Mouse (Mus musculus) embryo, embryonic 11 days (tissue): Measurements from ENCODE around the gene Adi1.

Experiments
- DNase-seq: peaks from one replicate; pipeline ENCODE4 v3.0.0-alpha.2; 2015

Adi1 gene

GRCm38 (mm10) chr12:28675121-28675924 lies at the start of gene Adi1:
Adi1 (plus strand) TSS chr12:28675231.
- peak; percentile 92 for DNase-seq

DNA sequence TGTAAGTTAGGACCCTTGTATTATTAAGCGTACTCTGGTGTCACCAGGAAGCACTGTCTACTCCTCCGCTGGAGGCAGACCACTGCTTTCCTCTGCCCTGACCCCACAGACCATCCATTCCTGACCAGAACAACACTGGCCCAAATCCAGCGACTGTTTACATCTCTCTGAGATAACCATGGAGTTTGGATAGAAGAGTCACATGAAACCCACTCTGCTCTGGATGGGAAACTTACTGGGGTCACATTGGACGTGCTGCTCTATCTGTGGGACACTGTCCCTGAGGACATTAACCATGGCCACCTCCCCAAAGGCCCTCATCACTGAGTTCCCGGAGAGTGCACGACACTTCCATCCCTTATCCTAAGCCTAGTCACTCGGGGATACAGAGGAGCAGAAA lies 49.6 kb upstream of the Adi1 start:
- DNase-seq = no peak

- no peak for DNase-seq
These were observed 47.9 kb upstream of the Adi1 start for GRCm38 (mm10) chr12:28627092-28627491.

GRCm38 (mm10) chr12:28628436-28628835 lies 46.6 kb upstream of the Adi1 start:
- no peak for DNase-seq

- DNase-seq = no peak
These were observed 39.9 kb upstream of the Adi1 start for GRCm38 (mm10) chr12:28635058-28635534.

DNA sequence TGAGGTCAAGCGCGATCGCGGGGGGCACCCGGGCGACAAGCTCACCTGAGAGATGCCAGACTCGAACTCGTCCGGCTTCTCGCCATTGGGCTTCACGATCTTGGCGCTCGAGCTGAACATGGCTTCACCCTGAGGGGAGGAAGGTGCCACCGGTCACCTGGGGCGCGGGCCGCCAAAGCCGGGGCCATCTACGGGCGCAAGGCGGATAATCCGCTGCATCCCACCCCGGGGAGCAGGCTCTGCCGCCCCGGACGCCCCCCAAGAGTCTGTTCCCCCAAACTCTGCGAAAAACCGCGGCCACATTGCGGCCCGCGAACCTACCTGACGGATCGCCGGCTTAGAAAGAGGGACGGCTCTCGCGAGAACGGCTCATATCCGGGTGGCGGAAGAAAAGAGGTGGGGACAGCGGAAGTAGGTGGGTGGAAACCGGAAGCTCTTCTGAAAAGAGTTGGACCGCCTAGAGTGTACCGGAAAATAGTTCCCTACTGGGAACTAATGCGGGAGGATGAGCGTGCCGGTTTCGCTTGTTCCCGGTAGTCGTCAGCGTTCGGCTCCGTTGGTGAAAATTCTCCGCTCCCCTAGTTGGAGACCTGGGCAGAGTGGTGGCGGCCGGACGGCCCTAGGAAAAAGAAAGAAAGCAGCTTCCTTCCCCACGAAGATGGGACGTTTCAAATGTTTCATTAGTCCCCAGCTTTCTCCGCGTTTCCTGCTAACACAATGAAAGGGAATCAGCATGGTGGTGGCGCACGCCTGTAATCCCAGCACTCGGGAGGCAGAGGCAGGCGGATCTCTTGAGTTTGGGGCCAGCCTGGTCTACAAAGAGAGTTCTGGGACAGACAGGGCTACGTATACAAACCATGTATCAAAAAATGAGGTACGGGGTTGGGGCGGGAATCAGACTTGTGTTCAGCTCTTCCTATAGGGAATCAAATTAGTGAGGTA lies 39.2 kb upstream of the Adi1 start, which contains the start of gene Rps7:
Gene Rps7, minus strand, starts transcription at position 419 of the 942 bp plus-strand sequence.
- peak; percentile 92 for DNase-seq

GRCm38 (mm10) chr12:28636543-28636942 lies 38.5 kb upstream of the Adi1 start:
- DNase-seq = no peak

DNA sequence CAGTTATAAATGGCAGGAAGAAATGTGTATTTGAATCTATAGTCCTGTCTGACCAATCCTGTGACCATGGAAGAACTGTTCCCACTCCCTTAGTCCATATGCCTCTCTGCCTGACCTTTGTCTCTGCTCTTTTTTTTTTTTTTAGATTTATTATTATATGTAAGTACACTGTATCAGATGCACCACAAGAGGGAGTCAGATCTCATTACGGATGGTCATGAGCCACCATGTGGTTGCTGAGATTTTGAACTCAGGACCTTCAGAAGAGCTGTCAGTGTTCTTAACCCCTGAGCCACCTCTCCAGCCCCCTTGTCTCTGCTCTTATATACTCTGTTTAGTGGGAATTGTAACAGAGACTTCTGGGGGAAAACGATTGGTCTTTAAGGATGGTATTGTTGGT lies 36.3 kb upstream of the Adi1 start:
- DNase-seq = no peak

DNA sequence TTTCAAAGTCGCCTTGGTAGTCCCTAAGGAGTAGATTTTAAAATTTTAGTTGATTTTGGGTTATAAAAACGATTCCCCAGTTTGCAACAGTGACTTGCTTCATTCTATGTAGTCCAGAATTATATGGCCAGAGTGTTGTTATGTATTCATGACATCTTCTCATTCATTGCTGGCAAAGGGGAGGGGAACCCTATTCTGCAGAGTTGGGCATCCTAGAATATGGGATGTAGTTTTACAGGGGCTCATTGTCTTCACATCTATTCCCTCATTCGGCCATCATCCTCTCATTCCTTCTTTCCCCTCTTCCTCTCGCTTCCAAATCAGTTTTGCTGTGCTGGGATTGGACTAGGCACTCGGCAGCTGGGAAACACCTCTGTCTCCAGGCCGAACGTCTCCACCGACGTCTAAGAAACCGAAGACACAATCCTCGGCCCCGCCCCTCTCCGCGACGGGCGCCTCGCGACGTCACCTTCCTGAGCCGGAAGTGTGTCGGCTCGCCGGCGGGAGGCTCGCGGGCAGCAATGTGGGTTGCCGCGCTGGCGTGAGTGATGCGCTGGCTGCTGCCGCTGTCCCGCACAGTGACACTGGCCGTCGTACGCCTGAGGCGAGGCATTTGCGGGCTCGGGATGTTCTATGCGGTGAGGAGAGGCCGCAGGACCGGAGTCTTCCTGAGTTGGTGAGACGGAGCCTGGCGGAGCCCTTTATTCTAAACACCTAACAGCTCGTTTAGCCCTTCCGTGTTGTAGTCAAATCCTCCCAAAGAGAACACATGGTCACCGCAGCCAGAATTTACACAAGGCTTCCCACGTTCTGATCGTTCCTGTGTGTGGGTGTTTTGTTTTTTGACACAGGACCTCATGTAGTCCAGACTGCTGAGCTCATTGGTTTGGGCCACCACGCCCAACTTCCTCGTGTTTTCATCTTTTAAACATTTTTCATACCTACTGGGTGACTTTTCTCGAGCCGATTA lies 25.6 kb upstream of the Adi1 start, which contains the start of gene Rnaseh1:
Gene Rnaseh1, plus strand, starts transcription at position 462 of the 970 bp plus-strand sequence.
- peak; percentile 96 for DNase-seq

GRCm38 (mm10) chr12:28662628-28663027 lies 12.4 kb upstream of the Adi1 start:
- no peak for DNase-seq

DNA sequence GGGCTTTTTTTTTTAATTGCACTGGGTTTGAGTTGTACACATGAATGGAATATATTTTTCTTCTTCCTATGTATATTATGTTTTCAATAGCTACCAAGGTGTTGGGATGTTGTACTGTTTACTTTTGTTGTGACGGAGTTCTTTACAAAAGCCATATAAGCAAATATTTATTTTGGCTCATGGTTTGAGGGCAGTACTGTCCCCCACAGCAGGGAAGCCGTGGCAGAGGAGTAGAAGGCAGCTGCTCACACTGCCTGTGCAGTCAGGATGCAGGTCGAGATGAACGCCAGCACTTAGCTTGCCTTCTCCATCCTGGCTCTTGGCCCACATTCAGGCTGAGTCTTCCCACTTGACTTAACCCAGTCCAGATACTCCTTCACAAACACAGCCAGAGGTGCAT lies 8.3 kb upstream of the Adi1 start:
- DNase-seq = no peak

- DNase-seq = no peak
These were observed 7.7 kb upstream of the Adi1 start for GRCm38 (mm10) chr12:28667287-28667686.

DNA sequence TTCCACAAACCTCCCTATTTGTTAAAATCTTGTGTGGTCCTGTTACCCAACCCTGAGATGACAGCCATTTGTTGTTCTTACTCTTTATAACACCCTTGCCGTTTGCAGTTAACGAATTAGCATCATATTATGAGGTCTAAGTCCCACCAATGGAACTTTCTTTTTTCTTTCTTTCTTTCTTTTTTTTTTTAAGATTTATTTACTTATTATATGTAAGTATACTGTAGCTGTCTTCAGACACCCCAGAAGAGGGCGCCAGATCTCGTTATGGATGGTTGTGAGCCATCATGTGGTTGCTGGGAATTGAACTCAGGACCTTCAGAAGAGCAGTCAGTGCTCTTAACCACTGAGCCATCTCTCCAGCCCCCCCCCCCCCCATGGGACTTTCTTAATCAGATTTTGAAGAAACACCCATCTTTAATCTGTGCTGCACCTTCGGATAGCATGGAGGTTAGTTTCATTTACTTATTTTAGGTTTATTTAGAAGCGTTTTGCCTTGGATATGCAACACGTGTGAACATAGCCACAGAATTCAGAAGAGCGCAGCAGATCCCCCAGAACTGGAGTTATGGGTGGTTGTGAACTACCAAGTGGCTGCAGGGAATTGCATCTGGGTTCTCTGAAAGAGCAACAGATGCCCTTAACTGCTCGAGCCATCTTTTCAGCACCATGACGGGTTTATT lies 852 bp upstream of the Adi1 start:
- DNase-seq = no peak

GRCm38 (mm10) chr12:28675925-28676209 lies 836 bp downstream of the Adi1 start:
- DNase-seq = no peak

GRCm38 (mm10) chr12:28684674-28685073 lies 9.6 kb downstream of the Adi1 start:
- no peak for DNase-seq

GRCm38 (mm10) chr12:28685771-28686170 lies 10.7 kb downstream of the Adi1 start:
- DNase-seq = no peak

GRCm38 (mm10) chr12:28686199-28686879 lies 11.3 kb downstream of the Adi1 start:
- peak; percentile 17 for DNase-seq

- DNase-seq = no peak
These were observed 14.0 kb downstream of the Adi1 start for GRCm38 (mm10) chr12:28688996-28689395.

DNA sequence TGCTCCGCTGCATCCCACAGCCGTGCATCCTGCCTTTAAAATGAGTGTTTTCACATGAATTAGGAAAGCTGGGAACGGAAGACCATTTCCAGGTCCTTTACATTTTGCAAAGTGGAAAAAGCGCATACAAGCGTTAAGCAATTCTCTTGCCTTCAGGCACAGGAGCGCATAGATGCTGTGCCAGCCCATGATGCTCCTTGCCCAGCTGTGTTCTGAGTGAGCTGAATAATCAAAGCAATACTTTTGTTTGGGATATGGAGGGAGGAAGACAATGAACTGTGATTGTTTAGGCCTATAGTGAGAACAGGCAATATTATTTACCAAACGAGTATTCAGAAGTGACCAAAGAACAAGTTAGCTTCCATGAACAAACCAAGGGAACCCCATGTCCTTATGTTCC lies 15.7 kb downstream of the Adi1 start:
- DNase-seq = no peak

GRCm38 (mm10) chr12:28693738-28694137 lies 18.7 kb downstream of the Adi1 start:
- DNase-seq = no peak

DNA sequence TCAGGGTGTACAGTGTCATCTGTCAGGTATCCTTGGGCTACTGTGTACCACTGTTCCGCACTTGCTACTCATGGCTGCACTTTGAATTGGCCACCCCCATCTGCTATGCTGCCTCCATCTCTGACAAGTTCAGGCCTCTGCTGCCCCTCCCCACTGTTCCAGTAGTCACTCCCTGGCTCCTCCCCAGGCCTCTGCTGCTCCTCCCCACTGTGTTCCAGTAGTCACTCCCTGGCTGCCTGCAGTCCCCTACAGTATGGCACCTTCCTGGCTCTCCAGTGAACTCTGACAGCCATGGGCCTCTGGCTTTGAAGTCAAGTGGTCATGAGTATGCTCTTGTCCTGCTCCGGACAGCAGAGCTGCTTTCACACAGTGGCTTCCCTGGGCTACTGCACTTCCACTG lies 19.2 kb downstream of the Adi1 start:
- no peak for DNase-seq
